Mouse (Mus musculus) ovary, adult 18-20 months (tissue): Measurements from ENCODE around the gene 6330409D20Rik.

Source experiments
- DNase-seq: peaks from one replicate; pipeline ENCODE4 v3.0.0; 2022; ENCODE audit warnings: low spot score, mixed read lengths

Gene 6330409D20Rik

DNA sequence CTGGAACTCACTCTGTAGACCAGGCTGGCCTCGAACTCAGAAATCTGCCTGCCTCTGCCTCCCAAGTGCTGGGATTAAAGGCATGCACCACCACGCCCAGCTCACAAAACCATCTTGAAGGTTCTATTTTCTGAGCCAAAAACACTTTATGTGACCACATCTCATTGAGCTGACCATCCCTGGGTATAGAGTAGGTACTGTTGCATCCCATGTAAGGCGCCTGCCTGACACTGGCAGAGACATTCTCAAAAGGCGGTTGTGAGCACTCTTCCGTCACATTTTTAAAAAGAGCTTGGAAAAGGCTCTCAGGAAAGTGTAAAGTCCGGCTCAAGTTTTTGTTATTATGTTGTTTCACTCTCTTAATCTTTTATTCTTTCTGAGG, 15.8 kb upstream of the 6330409D20Rik start:
- DNase-seq = no peak

DNA sequence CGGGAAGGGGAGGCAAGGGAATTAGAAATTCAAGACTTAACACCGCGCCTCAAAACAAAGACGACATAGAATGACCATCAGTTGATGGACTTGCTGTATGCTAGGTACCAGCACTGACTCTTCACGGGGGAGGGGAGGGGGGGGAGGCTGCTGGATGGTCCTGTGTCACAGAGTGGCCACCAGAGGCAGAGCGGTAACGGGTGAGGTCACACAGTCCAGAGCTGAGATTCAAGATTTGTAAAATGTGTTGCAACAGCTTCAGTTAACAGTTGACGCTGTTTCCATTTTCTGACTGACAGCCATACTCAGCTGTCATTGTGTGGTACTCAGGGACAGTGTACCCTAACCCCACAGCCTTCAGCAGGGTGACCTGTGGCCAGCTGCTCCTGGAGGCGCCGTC, 11.4 kb upstream of the 6330409D20Rik start:
- DNase-seq = no peak

DNA sequence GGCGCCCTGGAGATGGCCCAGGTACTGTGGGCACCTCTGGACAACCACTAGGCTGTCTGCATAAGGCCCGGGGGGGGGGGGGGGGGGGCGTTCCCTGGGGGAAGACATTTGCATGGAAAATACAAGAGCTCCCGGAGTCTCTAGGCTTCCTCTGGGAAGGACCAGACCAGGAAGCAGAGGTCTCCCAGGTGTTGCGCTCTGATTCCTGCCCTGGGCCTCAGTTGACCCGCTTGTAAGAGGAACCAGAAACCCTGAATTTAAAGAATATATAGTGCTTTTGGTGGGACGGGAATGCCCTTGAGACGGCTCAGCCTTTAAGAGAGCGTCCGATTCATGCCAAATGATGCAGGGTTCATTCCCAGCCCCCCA, 10.8 kb upstream of the 6330409D20Rik start:
- no peak for DNase-seq

DNA sequence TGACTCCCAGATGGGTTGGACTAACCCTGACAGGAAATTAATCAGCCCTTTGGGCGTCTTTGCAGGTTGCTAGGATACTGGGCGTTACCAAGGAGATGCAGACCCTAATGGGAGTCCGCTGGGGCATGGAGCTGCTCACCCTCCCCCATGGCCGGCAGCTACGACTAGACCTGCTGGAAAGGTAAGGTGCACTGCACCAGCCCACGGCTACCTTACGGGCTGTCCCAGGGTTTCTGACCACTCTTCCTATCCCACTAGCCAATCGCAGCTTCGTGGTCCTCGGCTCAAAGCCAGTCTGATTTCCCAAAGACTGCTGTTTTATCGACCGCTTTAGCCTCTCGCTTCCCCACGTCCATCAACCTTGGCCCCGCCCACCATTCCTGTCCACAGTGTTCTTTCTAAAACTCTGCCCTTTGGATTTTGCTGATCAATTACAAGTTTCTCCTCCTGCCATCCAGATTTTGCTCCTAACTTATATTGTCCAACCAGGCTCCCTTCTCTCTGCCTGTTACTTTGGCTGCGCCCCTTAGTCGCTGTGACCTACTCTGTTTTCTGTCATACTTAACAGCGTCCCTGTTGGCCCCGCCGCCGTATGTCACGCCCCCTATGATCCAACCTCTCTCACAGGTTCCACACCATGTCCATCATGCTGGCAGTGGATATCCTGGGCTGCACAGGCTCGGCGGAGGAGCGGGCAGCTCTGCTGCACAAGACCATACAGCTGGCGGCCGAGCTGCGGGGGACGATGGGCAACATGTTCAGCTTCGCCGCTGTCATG, 10.3 kb upstream of the 6330409D20Rik start:
- peak; percentile 48 for DNase-seq

DNA sequence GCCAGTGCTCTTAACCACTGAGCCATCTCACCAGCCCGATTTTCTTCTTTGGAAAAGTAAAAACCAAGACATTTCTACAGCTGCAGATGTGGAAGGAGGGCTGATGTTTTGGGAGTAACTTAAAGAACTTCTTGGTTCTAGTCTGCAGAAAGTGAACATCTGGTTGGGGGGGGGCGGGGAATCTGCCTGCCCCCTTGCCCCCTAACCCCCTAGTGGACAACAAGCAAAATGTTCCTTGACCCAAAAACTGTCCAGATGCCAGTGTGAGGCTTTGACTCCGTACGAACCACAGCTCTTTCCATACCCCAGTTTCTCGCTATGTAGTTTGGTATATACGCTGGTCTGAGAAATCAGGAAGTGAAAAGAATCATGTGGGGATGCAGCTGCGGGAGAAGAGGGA, 9.4 kb upstream of the 6330409D20Rik start:
- no peak for DNase-seq

DNA sequence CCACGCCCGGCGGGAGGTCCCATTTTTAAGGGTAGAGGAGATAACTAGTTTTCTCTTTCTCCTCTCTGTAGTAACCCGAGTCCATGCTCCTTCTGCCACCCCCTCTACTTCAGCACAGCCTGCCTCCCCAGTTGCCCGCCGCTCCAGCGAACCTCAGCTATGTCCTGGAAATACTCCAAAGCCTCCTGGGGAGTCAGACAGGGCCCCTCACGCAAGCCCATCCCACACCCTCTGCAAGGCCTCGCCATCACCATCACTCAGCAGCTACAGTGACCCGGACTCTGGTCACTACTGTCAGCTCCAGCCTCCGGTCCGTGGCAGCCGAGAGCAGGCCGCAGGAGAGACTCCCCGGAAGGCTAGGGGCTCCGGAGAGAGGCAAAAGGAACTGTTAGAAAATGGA, 8.3 kb upstream of the 6330409D20Rik start:
- DNase-seq = no peak

DNA sequence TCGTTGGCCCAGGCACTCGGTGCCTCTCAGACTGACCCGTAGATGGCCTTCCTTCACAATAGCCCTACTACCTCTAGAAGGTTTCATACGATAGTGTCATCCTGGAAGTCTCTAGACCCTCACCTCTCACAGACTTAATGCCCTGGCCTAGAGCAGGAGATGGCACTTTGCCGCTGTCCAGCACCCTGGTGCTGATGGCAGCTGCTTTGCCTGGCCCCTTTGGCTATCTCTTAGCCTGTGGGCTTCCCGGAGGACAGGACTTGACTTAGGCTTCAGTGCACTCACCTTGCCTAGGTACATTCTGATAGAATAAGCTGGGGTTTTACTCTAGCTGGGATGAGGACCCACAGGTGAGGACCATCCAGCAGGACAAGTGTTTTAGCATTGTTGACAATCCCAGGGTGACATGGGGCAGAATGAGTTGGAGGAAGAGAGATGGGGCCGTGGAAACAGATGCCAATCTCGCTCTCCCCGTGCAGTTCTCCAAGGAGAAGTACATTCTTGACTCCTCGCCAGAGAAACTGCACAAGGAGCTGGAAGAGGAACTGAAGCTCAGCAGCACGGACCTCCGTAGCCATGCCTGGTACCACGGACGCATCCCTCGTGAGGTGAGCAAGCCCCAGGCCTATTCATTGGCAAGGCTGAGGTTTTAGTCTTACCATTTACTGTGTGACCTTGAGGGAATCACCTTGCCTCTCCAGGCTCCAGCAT, 3.6 kb upstream of the 6330409D20Rik start:
- DNase-seq = no peak

DNA sequence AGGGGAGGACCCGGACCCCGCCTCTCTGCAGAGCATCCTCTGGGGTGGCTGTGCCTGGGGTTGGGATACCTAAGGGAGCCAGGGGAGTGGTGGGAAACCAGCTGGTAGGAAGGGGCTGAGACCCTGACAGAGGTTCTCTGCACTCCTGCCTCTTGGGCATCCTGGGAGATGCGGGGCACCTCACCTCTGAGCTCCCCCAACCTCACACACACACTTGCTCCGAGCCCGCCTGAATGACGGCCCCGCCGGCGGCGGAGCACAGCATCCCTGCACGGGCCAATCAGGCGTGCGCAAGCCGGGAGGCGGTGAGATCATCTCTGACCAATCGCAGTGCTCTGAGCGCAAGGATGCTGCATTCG, 1.3 kb upstream of the 6330409D20Rik start:
- no peak for DNase-seq

DNA sequence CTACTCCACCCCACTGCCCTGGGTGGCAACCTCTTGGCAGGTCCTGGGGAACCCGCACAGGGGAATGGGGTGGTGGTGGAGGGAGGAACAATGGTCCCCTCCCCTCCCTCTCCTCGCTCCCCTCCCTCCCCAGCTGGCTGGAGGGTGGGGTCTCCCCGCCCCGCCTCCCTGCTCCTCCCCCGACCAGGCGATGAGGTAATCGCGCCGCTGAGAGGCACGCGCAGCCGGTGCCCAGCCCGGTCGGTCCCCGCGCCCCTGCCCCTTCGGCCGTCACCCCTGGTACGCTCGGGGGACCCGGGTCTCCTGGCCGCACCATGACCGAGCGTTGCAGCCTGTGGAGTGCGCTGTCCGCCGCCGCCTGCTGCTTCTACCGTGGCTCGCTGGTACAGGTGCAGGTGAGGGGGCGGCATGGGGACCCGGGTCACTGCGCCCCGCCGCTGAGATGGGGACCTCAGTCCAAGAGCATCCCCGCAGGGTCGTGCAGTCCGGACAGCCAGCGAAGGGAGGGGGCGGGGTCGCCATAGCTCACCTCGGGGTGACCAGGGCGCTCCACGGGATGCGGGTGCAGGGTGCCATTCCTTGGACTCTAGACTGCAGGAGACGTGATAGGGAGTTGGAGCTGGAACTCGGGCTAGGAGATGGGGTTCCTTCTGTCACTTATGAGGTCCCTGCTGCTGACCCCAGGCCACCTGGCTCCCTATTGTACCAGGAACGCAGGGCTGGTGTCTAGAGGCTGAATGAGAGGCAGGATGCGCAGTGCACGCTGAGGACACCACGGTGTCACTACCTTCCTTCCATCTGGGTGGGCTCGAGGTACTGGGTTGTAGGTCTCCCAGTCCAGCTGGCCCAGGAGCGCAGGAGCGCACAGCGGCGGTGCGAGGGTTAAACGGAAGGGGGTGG, 707 bp upstream of the 6330409D20Rik start:
- no peak for DNase-seq

DNA sequence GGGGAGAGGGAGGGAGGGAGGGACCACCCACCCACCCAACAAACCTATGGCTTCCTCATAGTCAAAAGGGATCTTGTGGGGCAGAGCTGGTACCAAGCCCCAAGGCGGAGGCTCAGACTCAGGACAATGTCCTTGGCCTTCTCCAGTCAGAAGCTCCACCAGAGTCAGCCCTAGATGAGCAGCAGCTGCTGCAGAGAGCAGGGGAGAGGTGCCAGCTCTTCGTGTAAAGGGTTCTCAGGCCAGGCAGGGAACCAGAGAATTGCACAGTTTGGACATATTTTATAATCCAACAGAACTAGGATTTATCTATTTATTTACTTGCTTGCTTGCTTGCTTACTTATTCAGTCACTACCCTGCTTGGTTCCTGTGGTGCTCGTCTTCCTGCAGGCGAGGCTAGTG, 1.5 kb downstream of the 6330409D20Rik start:
- no peak for DNase-seq

DNA sequence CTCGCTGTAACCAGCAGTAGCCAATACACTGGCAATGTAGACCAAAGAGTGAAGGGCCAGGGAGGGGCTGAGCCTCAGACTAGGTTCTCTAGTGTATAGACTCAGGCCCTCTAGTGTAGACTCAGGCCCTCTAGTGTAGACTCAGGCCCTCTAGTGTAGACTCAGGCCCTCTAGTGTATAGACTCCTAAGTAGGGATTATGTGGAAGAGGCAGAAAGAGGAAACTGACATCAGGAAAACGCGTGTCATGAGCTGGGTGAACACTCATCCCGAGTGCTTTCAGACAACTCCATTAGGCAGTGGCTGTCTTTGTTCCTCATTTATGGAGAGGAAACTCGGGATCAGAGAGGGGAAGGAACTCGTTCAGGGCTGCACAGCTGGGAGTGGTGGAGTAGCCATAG, 3.8 kb downstream of the 6330409D20Rik start:
- DNase-seq = no peak

DNA sequence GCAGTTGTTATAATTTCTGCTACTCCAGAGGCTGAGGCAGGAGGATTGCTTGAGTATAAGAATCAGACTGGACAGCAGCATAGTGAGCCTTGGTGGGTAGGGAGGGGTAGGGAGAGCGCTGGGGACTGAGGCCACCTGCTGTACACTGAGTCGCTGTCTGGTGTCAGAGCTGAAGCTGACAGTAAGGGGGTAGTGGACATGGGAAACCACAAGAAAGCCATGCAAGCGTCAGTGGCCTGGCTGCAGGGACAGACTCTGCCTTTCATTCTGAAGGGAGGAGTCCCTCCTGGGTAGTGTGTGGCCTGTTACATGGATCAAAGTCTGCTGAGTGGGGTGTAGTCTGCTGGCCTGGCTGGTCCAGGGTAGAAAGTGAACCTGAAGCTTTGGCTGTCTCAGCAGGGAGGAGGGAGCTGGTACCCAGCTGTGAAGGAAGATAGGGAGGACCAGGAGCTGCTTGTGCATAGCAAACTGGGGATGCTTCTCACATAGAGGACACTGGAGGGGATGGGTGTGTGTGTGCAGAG, 4.4 kb downstream of the 6330409D20Rik start:
- DNase-seq = no peak

DNA sequence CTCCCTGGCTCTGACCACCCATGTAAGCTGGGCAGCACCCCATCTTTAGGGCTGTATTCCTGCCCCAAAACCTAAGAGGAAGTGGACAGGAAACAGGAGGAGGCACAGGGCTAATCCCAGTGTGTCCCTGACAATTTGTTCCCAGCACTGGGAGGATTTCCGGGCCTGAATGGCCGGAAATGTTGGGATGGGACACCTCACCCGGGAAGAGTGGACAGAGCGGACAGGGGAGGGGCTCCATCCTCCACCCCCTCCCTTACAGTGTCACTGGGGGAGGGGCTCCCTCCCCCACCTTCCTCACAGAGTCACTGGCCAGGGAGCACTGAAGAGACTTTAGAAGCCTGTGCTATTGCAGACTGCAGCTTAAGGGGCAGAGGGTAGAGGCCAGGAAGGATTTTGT, 5.9 kb downstream of the 6330409D20Rik start:
- DNase-seq = no peak

DNA sequence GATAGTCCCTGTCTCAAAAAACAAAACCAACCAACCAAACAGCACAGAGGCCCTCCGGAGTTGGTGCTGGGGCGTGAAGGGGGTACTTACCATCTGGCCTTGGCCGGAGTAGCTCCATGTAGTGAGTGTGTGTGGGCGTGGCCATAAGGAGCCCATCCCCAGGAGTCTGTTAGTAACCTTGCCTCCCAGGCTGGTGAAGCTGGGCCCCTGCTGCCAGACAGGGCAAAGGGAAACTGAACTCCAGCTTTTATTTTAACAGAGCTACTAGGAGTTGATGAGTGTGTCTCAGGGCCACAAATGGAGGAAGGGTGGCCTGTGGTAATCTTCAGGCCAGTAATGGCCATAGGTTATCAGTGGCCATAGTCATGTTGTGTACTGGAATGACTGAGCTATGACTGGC, 6.3 kb downstream of the 6330409D20Rik start:
- DNase-seq = no peak

DNA sequence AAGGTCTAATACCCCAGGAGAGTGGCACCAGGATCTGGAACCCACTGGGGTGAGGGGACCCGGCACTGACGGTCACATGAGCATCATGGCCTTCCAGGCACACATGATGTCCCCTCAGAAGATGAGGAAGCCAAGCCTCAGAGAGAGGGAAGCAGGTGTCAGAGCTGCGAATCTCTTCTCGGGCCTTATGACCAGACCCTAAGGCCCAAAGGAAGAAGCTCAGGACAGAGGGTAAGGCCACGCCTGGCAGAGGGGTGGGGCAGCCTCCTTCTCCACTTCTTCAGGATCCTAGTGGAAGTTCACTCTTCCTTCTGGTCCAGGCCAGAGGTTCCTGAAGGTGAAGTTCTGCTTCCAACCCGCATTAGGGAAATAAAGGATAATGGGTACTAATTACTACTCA, 8.1 kb downstream of the 6330409D20Rik start:
- no peak for DNase-seq

DNA sequence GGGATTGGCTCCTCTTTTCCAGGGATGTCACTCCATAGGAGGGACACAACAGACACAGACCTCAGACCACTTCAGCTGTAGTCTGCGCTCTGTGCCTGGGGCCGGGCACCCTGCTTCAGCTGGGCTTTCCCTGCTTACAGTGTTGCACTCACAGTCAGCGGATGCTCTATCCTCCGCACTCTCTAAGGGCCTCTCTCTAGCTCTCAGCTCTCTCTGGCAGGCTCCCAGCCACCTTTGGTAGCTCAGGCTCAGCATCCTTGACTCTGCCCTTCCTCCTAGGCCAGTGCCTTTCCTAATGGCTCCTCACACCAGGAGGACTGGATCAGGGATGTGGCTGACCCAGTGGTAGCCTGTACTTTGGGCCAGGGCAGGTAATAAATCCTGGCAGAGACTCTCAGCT, 8.9 kb downstream of the 6330409D20Rik start:
- DNase-seq = no peak

DNA sequence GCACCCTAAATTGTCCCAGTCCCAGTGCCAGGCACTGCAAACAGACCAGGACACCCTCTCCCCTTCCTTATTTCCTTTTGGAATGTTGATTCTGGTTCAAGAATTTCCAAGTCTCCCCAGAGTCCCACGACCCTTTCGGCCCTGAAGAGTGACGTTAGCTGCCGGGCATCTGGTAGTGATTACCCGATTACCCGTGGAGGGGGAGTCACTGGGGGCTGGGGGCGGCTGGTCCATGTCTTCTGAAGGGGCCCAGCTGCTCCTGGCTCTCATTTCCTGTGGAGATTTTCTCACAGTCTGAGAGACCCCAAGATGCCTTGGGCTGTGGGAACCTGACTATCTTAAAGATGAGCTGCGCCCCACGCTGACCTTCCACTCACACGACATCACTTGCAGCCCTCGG, 10.0 kb downstream of the 6330409D20Rik start:
- no peak for DNase-seq

DNA sequence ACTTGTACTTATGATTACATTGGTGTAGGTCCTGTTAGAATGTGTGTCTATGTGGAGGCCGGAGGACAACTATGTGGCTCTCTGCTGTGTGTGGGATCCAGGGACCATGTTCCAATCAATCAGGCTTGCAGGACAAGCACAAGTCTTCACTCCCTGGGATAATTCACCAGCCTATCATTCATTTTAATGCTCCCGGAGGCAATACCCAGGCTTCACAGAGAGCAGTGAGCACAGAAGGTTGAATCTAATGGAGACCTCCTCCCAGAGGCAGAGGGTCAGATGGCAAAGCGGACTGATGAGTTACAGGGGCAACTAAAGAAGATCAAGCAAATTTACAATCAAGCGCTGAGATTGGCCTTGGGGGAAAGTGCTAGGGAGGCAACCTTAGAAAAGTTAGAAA, 11.3 kb downstream of the 6330409D20Rik start:
- DNase-seq = no peak

DNA sequence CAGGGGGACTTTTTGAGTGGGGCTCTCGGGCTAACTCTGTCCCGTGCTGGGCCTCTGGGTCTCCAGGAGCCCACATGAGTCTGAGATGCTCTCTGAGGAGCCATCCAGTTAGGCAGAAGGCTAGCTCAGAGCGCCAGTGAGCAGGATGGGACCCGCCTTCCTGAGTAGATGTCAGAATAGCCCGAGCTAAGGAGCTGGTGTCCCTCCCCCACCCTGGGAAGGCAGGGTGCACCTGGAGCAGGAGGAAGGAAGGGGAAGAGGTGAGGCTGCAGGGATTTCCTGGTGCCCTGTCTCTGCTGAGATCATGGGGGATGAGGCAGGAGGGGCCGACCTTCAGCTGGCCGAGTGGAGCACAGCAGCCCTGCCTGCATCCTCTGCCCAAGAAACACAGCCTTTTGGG, 12.4 kb downstream of the 6330409D20Rik start:
- no peak for DNase-seq

DNA sequence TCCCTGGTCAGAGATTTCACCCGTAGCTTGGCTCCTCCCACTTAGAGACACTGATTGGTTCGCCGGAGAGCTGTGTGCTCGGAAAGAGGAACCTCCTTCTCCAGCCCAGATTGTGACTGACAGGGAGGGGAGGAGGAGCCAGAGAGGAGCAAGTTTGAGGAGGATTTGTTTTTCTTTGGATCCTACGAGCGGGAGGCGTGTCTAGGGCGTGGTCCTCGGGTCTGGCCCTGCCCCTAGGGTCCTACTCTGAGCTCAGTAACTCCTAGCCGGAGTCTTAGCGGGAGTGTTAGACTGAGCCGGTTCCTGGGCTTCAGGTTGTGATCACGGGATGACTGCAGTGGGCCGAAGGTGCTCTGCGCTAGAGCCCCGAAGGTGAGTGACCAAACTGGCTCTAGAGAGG, 13.4 kb downstream of the 6330409D20Rik start:
- peak; percentile 92 for DNase-seq

DNA sequence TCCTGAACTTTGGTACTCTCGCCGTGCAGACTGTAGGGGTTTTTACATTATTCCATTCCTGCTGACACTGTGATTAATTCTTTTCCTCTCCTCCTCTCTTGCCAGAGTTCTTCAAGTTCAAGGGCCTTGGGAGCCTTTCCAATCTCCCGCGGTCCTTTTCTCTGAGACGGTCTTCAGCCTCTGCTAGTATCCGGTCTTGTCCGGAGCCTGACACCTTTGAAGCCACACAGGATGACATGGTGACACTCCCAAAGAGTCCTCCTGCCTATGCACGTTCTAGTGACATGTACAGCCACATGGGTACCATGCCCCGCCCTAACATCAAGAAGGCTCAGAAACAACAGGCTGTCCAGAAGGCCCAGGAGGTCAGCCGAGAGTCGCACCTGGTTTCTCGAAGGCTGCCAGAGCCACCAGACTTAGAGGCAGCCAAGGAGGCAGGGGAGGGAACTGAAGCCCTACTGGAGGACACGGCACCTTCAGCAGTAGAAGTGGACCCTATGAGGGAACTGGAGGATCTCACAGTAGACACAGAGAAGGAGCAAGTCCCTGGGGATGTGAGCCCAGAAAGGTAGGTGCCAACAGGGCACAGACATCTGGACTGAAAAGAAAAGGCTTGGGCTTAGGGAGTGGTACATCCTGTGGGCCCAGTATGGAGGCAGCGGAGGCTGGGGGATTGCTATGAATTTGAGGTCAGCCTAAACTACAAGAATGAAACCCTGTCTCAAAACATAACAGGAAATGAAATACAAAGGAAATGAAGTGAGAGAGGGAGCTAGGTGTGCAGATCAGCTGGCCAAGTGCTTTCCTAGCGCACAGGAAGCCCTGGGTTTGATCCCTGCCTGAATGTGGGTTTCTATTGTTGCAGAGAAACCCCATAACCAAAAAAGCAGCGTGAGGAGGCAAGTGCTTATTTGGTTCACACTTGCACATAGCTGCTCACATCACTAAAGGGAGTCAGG, 15.7 kb downstream of the 6330409D20Rik start:
- DNase-seq = no peak
